Mouse (Mus musculus): ENCODE measurements around the gene Boc. TPM values are rescaled to one million over a fixed set of nuclear protein-coding genes. Genes with fewer than 3 reads are reported as not detected.
A peak's percentile ranks its signal among the peaks of the same experiment; 100 is the strongest.

Gene Boc
- polyA plus RNA-seq, 1 experiment, result 22.2 TPM

- TF ChIP-seq CTCF (IDR thresholded peaks at IDR 0.05; ENCODE audit: insufficient read depth, low read length) (no peak), POLR2A (IDR thresholded peaks at IDR 0.05; ENCODE audit: borderline replicate concordance, extremely low read depth, low read depth, low read length) (no peak)
- WGBS, result 90% methylated on average over 1 of the region's 1 CpGs
- Histone ChIP-seq H3K4me3 (replicated peaks; ENCODE audit: extremely low read depth, low read depth, low read length) (no peak overlapping the region), H3K4me1 (ENCODE audit: control insufficient read depth, insufficient read depth, low read length) (no peaks in the 10 kb centered on the region)
- DNase-seq, result no peak
These were observed 19.9 kb upstream of the Boc start for GRCm38 (mm10) chr16:44578551-44578950.

GRCm38 (mm10) chr16:44568056-44568455 lies 9.4 kb upstream of the Boc start:
- Histone ChIP-seq H3K4me1 (ENCODE audit: control insufficient read depth, insufficient read depth, low read length) (no peaks in the 10 kb centered on the region), H3K4me3 (replicated peaks; ENCODE audit: extremely low read depth, low read depth, low read length) (no peak overlapping the region)
- no peak for DNase-seq
- no peak for TF ChIP-seq POLR2A (IDR thresholded peaks at IDR 0.05; ENCODE audit: borderline replicate concordance, extremely low read depth, low read depth, low read length)
- TF ChIP-seq CTCF (IDR thresholded peaks at IDR 0.05; ENCODE audit: insufficient read depth, low read length), result no peak

GRCm38 (mm10) chr16:44565328-44566210 lies 6.9 kb upstream of the Boc start:
- WGBS, result 47% methylated on average over 22 of the region's 22 CpGs
- Histone ChIP-seq H3K4me1 (ENCODE audit: control insufficient read depth, insufficient read depth, low read length) (no peaks in the 10 kb centered on the region), H3K4me3 (replicated peaks; ENCODE audit: extremely low read depth, low read depth, low read length) (no peak overlapping the region)
- TF ChIP-seq POLR2A (IDR thresholded peaks at IDR 0.05; ENCODE audit: borderline replicate concordance, extremely low read depth, low read depth, low read length) (no peak), CTCF (IDR thresholded peaks at IDR 0.05; ENCODE audit: insufficient read depth, low read length) (no peak)
- DNase-seq, result no peak

- Histone ChIP-seq H3K4me3 (replicated peaks; ENCODE audit: extremely low read depth, low read depth, low read length) (no peak overlapping the region), H3K4me1 (ENCODE audit: control insufficient read depth, insufficient read depth, low read length) (no peaks in the 10 kb centered on the region)
- TF ChIP-seq CTCF (IDR thresholded peaks at IDR 0.05; ENCODE audit: insufficient read depth, low read length) (no peak), POLR2A (IDR thresholded peaks at IDR 0.05; ENCODE audit: borderline replicate concordance, extremely low read depth, low read depth, low read length) (no peak)
- 61% methylated on average over 8 of the region's 8 CpGs for WGBS
- DNase-seq, result no peak
These were observed 5.7 kb upstream of the Boc start for GRCm38 (mm10) chr16:44564359-44564758.

GRCm38 (mm10) chr16:44562061-44562460 lies 3.4 kb upstream of the Boc start:
- no peak for DNase-seq
- no peaks in the 10 kb centered on the region for H3K4me1 ChIP-seq (ENCODE audit: control insufficient read depth, insufficient read depth, low read length)
- WGBS, result 69% methylated on average over 3 of the region's 3 CpGs

GRCm38 (mm10) chr16:44560214-44560613 lies 1.5 kb upstream of the Boc start:
- no peak for TF ChIP-seq POLR2A (IDR thresholded peaks at IDR 0.05; ENCODE audit: borderline replicate concordance, extremely low read depth, low read depth, low read length)
- TF ChIP-seq CTCF (IDR thresholded peaks at IDR 0.05; ENCODE audit: insufficient read depth, low read length), result no peak
- 45% methylated on average over 1 of the region's 1 CpGs for whole genome bisulfite sequencing
- Histone ChIP-seq H3K4me1 (ENCODE audit: control insufficient read depth, insufficient read depth, low read length) (no peaks in the 10 kb centered on the region), H3K4me3 (replicated peaks; ENCODE audit: extremely low read depth, low read depth, low read length) (no peak overlapping the region)
- no peak for DNase-seq

More at GRCm38 (mm10) chr16:44562061-44562460, 3.4 kb upstream of the Boc start:
- no peak for TF ChIP-seq POLR2A (IDR thresholded peaks at IDR 0.05; ENCODE audit: borderline replicate concordance, extremely low read depth, low read depth, low read length)
- no peak for TF ChIP-seq CTCF (IDR thresholded peaks at IDR 0.05; ENCODE audit: insufficient read depth, low read length)
- no peak overlapping the region for H3K4me3 ChIP-seq (replicated peaks; ENCODE audit: extremely low read depth, low read depth, low read length)

GRCm38 (mm10) chr16:44559330-44559695 lies 616 bp upstream of the Boc start:
- Histone ChIP-seq H3K4me3 (replicated peaks; ENCODE audit: extremely low read depth, low read depth, low read length) (no peak overlapping the region), H3K4me1 (ENCODE audit: control insufficient read depth, insufficient read depth, low read length) (no peaks in the 10 kb centered on the region)
- DNase-seq, result no peak
- 26% methylated on average over 5 of the region's 5 CpGs for WGBS
- TF ChIP-seq CTCF (IDR thresholded peaks at IDR 0.05; ENCODE audit: insufficient read depth, low read length) (no peak), POLR2A (IDR thresholded peaks at IDR 0.05; ENCODE audit: borderline replicate concordance, extremely low read depth, low read depth, low read length) (no peak)

GRCm38 (mm10) chr16:44557661-44558470 lies 831 bp downstream of the Boc start:
- peak; percentile 61 for DNase-seq
- Histone ChIP-seq H3K4me3 (replicated peaks; ENCODE audit: extremely low read depth, low read depth, low read length) (peak overlapping the region; percentile 64), H3K4me1 (ENCODE audit: control insufficient read depth, insufficient read depth, low read length) (no peaks in the 10 kb centered on the region)
- WGBS, result under 1% methylated on average over 47 of the region's 47 CpGs
- TF ChIP-seq CTCF (IDR thresholded peaks at IDR 0.05; ENCODE audit: insufficient read depth, low read length), result no peak
- no peak for TF ChIP-seq POLR2A (IDR thresholded peaks at IDR 0.05; ENCODE audit: borderline replicate concordance, extremely low read depth, low read depth, low read length)

- Histone ChIP-seq H3K4me3 (replicated peaks; ENCODE audit: extremely low read depth, low read depth, low read length) (peak overlapping the region; percentile 27), H3K4me1 (ENCODE audit: control insufficient read depth, insufficient read depth, low read length) (no peaks in the 10 kb centered on the region)
- no peak for DNase-seq
- 62% methylated on average over 7 of the region's 7 CpGs for WGBS
- TF ChIP-seq CTCF (IDR thresholded peaks at IDR 0.05; ENCODE audit: insufficient read depth, low read length) (no peak), POLR2A (IDR thresholded peaks at IDR 0.05; ENCODE audit: borderline replicate concordance, extremely low read depth, low read depth, low read length) (no peak)
These were observed 1.6 kb downstream of the Boc start for GRCm38 (mm10) chr16:44557084-44557483.
